Mouse (Mus musculus): ENCODE data around the gene Arhgef25.

GRCm38 (mm10) chr10:127144536-127144935 lies 45.3 kb downstream of the Arhgef25 start:
- TF ChIP-seq POLR2A (IDR thresholded peaks at IDR 0.05; ENCODE audit: low read depth, low read length): no peak
- no peak for TF ChIP-seq CTCF (IDR thresholded peaks at IDR 0.05; ENCODE audit: extremely low read depth, insufficient read length, insufficient replicate concordance, low read depth, low read length)

All from small intestine, adult 2 months (tissue).